Mouse (Mus musculus) ES-Bruce4 (cell line): ENCODE results near the gene Sp7. TPM values are rescaled to one million over a fixed set of nuclear protein-coding genes. Genes with fewer than 3 reads are reported as not detected.
"Not testable (repeated sequence)": the region's sequence is repeated elsewhere in the genome, so short reads cannot be mapped to it uniquely, and the experiment has no call there.

Source experiments
- H3K27ac ChIP-seq: 2 replicates; pipeline ENCODE4 v1.5.1; 2012; ENCODE audit warnings: low read length, inconsistent platforms; ENCODE audit not compliant: insufficient read depth
- H3K27me3 ChIP-seq: 2 replicates; pipeline ENCODE4 v1.6.1; 2012; ENCODE audit warnings: mild to moderate bottlenecking, low read length, inconsistent platforms; ENCODE audit not compliant: control insufficient read depth, poor library complexity, insufficient read depth, severe bottlenecking
- H3K36me3 ChIP-seq: 2 replicates; pipeline ENCODE4 v1.6.1; 2012; ENCODE audit warnings: inconsistent platforms, mild to moderate bottlenecking, low read length, moderate library complexity; ENCODE audit not compliant: control insufficient read depth, poor library complexity, insufficient read depth, severe bottlenecking
- H3K4me1 ChIP-seq: one replicate; pipeline ENCODE4 v1.8.1; 2011; ENCODE audit warnings: low read length; ENCODE audit not compliant: control insufficient read depth, insufficient read depth
- H3K4me3 ChIP-seq: 2 replicates; pipeline ENCODE4 v1.5.1; 2011; ENCODE audit warnings: low read depth, mild to moderate bottlenecking, low read length
- H3K9ac ChIP-seq: 2 replicates; pipeline ENCODE4 v1.6.1; 2012; ENCODE audit warnings: low read depth, mild to moderate bottlenecking, inconsistent platforms; ENCODE audit not compliant: poor library complexity, severe bottlenecking
- H3K9me3 ChIP-seq: replicated peaks from 2 replicates; pipeline ENCODE4 v1.6.1; 2012; ENCODE audit warnings: mild to moderate bottlenecking, low read length, inconsistent platforms; ENCODE audit not compliant: control insufficient read depth, poor library complexity, insufficient read depth, severe bottlenecking
- CTCF ChIP-seq: IDR thresholded peaks from one replicate; pipeline ENCODE4 v1.8.1; 2011; ENCODE audit warnings: low read depth, low read length
- EP300 ChIP-seq: IDR thresholded peaks from 2 replicates; pipeline ENCODE4 v1.6.1; 2011; ENCODE audit warnings: low read depth, low read length; ENCODE audit not compliant: insufficient read depth
- POLR2A ChIP-seq: IDR thresholded peaks from one replicate; pipeline ENCODE4 v1.8.1; 2011; ENCODE audit warnings: low read length; ENCODE audit not compliant: insufficient read depth
- polyA plus RNA-seq: library from polyadenylated mRNA; stranded (reverse); fragments of >200 nt; gene quantifications from 2 replicates; pipeline ENCODE4 v1.2.4, GENCODE M21; 2011; ENCODE audit warnings: low read depth; ENCODE audit not compliant: missing spikeins, insufficient read depth, insufficient read length

Sp7 gene
- polyA plus RNA-seq, 1 experiment: not detected

- Histone ChIP-seq H3K36me3 (peaks cover 48% of the 10 kb centered on the region), H3K4me3 (no peak overlapping the region), H3K9ac (no peak overlapping the region), H3K27me3 (no peaks in the 10 kb centered on the region), H3K9me3 (no peaks in the 10 kb centered on the region), H3K4me1 (no peaks in the 10 kb centered on the region), H3K27ac (no peak overlapping the region)
- no peak for TF ChIP-seq POLR2A
- no peak for TF ChIP-seq EP300
- no peak for TF ChIP-seq CTCF
Measured at GRCm38 (mm10) chr15:102344490-102344889, 22.5 kb downstream of the Sp7 start.

- H3K4me1 ChIP-seq: no peaks in the 10 kb centered on the region
- no peaks in the 10 kb centered on the region for H3K9me3 ChIP-seq
- H3K4me3 ChIP-seq: no peak overlapping the region
- H3K9ac ChIP-seq: no peak overlapping the region
- peak; percentile 44 for TF ChIP-seq CTCF
- TF ChIP-seq EP300: no peak
- no peak for TF ChIP-seq POLR2A
- H3K27ac ChIP-seq: no peak overlapping the region
- no peaks in the 10 kb centered on the region for H3K27me3 ChIP-seq
- H3K36me3 ChIP-seq: peaks cover 53% of the 10 kb centered on the region
Measured at GRCm38 (mm10) chr15:102341580-102341979, 25.4 kb downstream of the Sp7 start.

GRCm38 (mm10) chr15:102339612-102340011 lies 27.4 kb downstream of the Sp7 start:
- Histone ChIP-seq H3K36me3 (peaks cover 38% of the 10 kb centered on the region), H3K9me3 (no peaks in the 10 kb centered on the region), H3K27me3 (no peaks in the 10 kb centered on the region), H3K27ac (no peak overlapping the region), H3K9ac (no peak overlapping the region), H3K4me1 (no peaks in the 10 kb centered on the region), H3K4me3 (no peak overlapping the region)
- no peak for TF ChIP-seq CTCF
- no peak for TF ChIP-seq EP300
- TF ChIP-seq POLR2A: no peak

- Histone ChIP-seq H3K27ac (no peak overlapping the region), H3K9ac (no peak overlapping the region), H3K36me3 (peaks cover 39% of the 10 kb centered on the region), H3K4me3 (no peak overlapping the region), H3K9me3 (no peaks in the 10 kb centered on the region), H3K4me1 (no peaks in the 10 kb centered on the region), H3K27me3 (no peaks in the 10 kb centered on the region)
- TF ChIP-seq EP300 (no peak), POLR2A (no peak), CTCF (no peak)
Measured at GRCm38 (mm10) chr15:102336946-102337345, 30.0 kb downstream of the Sp7 start.

GRCm38 (mm10) chr15:102335925-102336324 lies 31.1 kb downstream of the Sp7 start:
- peaks cover 39% of the 10 kb centered on the region for H3K36me3 ChIP-seq
- H3K27me3 ChIP-seq, H3K27ac ChIP-seq, H3K9ac ChIP-seq, H3K9me3 ChIP-seq, H3K4me3 ChIP-seq, H3K4me1 ChIP-seq: not testable (repeated sequence)

GRCm38 (mm10) chr15:102335254-102335653 lies 31.7 kb downstream of the Sp7 start:
- Histone ChIP-seq H3K27ac (no peak overlapping the region), H3K36me3 (peaks cover 36% of the 10 kb centered on the region), H3K9me3 (no peaks in the 10 kb centered on the region), H3K4me1 (no peaks in the 10 kb centered on the region), H3K9ac (no peak overlapping the region), H3K4me3 (no peak overlapping the region), H3K27me3 (no peaks in the 10 kb centered on the region)
- TF ChIP-seq POLR2A (no peak), CTCF (no peak), EP300 (no peak)
